Mouse (Mus musculus): ENCODE measurements around the gene Vkorc1l1. TPM values are rescaled to one million over a fixed set of nuclear protein-coding genes. Genes with fewer than 3 reads are reported as not detected.
A peak's percentile ranks its signal among the peaks of the same experiment; 100 is the strongest.
"Not testable (repeated sequence)": the region's sequence is repeated elsewhere in the genome, so short reads cannot be mapped to it uniquely, and the experiment has no call there.

Gene Vkorc1l1
- 10 to 100 TPM in 16 of 26 experiments, 1 to 10 TPM in 10; 4.7 to 20.3 (median 10.9) TPM for total RNA-seq (2018; cell fraction: chromatin; rRNA removed)
- total RNA-seq (2018; cell fraction: cytosol; rRNA removed): 10 to 100 TPM in 25 of 26 experiments, 1 to 10 TPM in 1; 8.8 to 21.0 (median 13.5) TPM
- total RNA-seq (2018; cell fraction: nucleus; rRNA removed): 10 to 100 TPM in 23 of 26 experiments, 1 to 10 TPM in 3; 7.2 to 31.5 (median 13.5) TPM
- 13.1 to 24.0 TPM (median 20.1 TPM) in 3 replicates for polyA plus RNA-seq (2018)

DNA sequence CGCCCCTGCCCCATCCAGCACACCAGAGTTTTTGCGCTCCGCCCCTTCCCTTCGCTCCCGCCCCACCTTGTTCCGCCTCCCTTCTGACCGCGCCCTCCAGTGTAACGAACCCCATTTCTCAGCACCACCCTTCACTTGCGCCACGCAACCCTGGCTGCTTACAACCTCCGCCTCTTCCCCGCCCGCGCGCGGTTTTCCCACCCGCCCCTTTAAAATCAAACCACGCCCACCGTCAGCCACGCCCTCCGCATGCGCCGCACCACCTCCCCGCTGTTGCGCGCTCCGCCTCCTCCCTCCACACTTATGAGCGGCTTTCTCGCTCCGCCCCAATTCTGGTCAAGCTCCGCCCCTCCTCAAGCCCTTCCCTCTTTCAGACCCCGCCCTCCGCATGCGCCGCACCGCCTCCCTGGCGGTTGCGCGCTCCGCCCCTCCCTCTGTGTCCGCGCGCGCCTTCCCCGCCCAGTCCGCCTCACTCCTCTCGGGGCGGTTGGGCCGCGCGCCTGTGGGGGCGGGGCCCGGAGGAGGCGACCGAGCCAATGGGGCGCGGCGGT, at the start of gene Vkorc1l1:
Gene Vkorc1l1, plus strand, starts transcription at position 476 of the 551 bp plus-strand sequence.
- Histone ChIP-seq H3K79me2 (ENCODE audit: inconsistent target) (peaks cover 40% of the 10 kb centered on the region), H3K4me3 (ENCODE audit: inconsistent target) (peak within 1 kb of the TSS; percentile 75), H3K27ac (peak within 1 kb of the TSS; percentile 89), H3K36me3 (ENCODE audit: inconsistent target) (no peaks in the 10 kb centered on the region)
- 2% methylated on average over 45 of the region's 59 CpGs for WGBS (ENCODE audit: missing documents)

- no peaks in the 10 kb centered on the region for H3K79me2 ChIP-seq (ENCODE audit: inconsistent target)
- 2% methylated on average over 44 of the region's 44 CpGs for WGBS (ENCODE audit: missing documents)
- H3K27ac ChIP-seq: no peak within 1 kb of the TSS
Measured at GRCm38 (mm10) chr5:129895198-129896088, 46.3 kb upstream of the Vkorc1l1 start, which contains the start of gene Zbed5. TSS of gene Zbed5 (plus strand) at chr5:129895723.

DNA sequence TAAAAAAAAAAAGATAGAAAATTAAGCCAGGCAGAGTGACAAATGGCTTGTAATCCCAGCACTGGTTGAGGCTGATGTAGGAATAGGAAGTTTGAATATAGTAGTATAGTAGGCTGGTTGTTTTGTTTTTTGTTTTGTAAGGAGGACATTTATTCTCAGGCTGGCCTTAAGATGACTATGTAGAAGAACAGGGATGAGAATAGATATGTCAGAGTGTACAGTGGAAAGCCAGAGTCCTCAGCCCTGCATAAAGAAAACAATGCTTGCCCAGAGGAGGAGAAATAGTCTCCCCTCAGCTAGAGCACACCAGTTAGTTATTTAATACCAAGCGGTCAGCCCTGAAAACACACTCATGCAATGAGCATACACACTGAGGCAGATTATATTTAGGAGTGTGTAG, 43.3 kb upstream of the Vkorc1l1 start, which contains the start of gene Phkg1:
Gene Phkg1, minus strand, starts transcription at position 101 of the 400 bp plus-strand sequence.
- no peak within 1 kb of the TSS for H3K27ac ChIP-seq
- WGBS (ENCODE audit: missing documents): 89% methylated on average over 1 of the region's 1 CpGs

More at GRCm38 (mm10) chr5:129895198-129896088, 46.3 kb upstream of the Vkorc1l1 start, which contains the start of gene Zbed5:
- H3K4me3 ChIP-seq (ENCODE audit: inconsistent target): peak within 1 kb of the TSS; percentile 58
- no peaks in the 10 kb centered on the region for H3K36me3 ChIP-seq (ENCODE audit: inconsistent target)

DNA sequence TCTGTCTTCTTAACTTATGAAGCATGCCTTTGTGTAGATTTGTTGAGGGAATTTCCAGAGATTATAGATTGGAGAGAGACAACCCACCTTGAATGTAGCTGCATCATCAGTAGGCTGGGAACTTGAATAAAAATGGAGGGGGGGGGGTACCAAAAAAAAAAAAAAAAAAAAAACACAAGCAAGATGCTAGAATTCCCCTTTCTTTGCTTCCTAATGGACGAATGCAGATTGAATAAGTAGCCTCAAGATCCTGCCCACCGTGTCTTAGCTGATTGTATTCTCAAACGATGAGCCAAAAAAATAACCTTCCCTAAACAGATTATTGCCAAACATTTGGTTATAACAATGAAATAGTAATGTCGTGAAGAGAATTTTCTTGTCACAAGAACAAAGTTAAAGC, 34.0 kb upstream of the Vkorc1l1 start:
- no peaks in the 10 kb centered on the region for H3K79me2 ChIP-seq (ENCODE audit: inconsistent target)

More for the DNA sequence above, 43.3 kb upstream of the Vkorc1l1 start, which contains the start of gene Phkg1:
- no peaks in the 10 kb centered on the region for H3K79me2 ChIP-seq (ENCODE audit: inconsistent target)
- no peak within 1 kb of the TSS for H3K4me3 ChIP-seq (ENCODE audit: inconsistent target)
- no peaks in the 10 kb centered on the region for H3K36me3 ChIP-seq (ENCODE audit: inconsistent target)

DNA sequence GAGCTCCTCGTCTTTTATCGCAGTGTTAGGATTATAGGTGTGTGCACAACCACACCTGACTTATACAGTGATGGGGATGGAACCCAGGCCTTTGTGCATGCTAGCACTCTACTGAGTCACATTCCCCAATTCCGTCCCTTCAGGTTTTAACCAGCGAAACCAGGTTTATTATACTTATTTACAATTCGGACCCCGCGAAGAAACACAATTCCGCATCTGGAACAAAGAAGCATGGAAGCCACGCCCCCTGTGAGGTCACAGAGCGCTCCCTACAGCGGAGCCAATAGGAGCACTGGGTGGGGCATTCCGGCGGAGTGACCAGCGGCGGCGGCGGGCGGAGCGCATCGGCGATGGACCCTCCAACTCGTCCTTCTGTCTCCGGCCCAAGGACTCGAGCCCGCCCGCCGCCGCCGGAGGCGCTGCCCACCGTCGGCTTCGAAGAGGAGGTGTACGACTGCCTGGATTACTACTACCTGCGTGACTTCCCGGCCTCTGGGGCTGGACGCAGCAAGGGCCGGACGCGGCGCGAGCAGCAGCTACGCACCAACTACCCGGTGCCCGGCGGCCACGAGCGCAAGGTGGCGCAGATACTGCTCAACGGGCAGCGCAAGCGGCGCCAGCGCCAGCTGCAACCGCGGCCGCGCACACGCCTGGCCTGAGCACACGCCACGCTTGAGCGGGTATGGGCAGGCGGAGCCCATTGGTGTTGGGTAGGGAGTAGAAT, 33.4 kb upstream of the Vkorc1l1 start, which contains the start of gene Nupr1l:
Gene Nupr1l, plus strand, starts transcription at position 299 of the 724 bp plus-strand sequence.
- 1% methylated on average over 63 of the region's 63 CpGs for WGBS (ENCODE audit: missing documents)
- no peaks in the 10 kb centered on the region for H3K36me3 ChIP-seq (ENCODE audit: inconsistent target)
- H3K27ac ChIP-seq: no peak within 1 kb of the TSS
- peak within 1 kb of the TSS; percentile 33 for H3K4me3 ChIP-seq (ENCODE audit: inconsistent target)
- no peaks in the 10 kb centered on the region for H3K79me2 ChIP-seq (ENCODE audit: inconsistent target)

More for the DNA sequence above, 34.0 kb upstream of the Vkorc1l1 start:
- whole genome bisulfite sequencing (ENCODE audit: missing documents): 5% methylated on average over 4 of the region's 4 CpGs
- Histone ChIP-seq H3K4me3 (ENCODE audit: inconsistent target) (peak overlapping the region; percentile 33), H3K36me3 (ENCODE audit: inconsistent target) (no peaks in the 10 kb centered on the region), H3K27ac (no peak overlapping the region)

DNA sequence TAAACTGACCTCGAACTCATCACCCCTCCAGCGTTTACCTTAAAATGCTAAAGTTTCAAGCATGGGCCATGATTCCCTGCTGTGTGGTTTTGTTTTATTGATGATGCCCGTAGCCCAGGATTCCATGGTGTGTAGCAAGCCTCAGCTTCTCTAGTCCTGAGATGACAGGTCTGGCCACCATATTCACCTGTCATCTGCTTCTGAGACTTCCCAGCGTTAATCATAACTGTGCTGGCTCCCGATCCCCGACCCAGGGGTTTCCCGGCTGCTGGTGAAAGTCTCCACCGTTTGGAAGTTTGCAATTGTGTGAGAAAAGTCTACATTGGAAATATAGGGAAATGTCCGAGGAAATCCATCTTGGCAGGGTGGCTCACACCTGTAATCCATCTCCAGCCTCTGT, 32.6 kb upstream of the Vkorc1l1 start:
- Histone ChIP-seq H3K27ac (no peak overlapping the region), H3K4me3 (ENCODE audit: inconsistent target) (peak overlapping the region; percentile 26), H3K79me2 (ENCODE audit: inconsistent target) (no peaks in the 10 kb centered on the region), H3K36me3 (ENCODE audit: inconsistent target) (no peaks in the 10 kb centered on the region)
- 67% methylated on average over 9 of the region's 9 CpGs for WGBS (ENCODE audit: missing documents)

GRCm38 (mm10) chr5:129909591-129909990, 32.2 kb upstream of the Vkorc1l1 start:
- H3K27ac ChIP-seq: no peak overlapping the region
- H3K4me3 ChIP-seq (ENCODE audit: inconsistent target): no peak overlapping the region
- no peaks in the 10 kb centered on the region for H3K36me3 ChIP-seq (ENCODE audit: inconsistent target)
- no peaks in the 10 kb centered on the region for H3K79me2 ChIP-seq (ENCODE audit: inconsistent target)
- 72% methylated on average over 7 of the region's 7 CpGs for WGBS (ENCODE audit: missing documents)

DNA sequence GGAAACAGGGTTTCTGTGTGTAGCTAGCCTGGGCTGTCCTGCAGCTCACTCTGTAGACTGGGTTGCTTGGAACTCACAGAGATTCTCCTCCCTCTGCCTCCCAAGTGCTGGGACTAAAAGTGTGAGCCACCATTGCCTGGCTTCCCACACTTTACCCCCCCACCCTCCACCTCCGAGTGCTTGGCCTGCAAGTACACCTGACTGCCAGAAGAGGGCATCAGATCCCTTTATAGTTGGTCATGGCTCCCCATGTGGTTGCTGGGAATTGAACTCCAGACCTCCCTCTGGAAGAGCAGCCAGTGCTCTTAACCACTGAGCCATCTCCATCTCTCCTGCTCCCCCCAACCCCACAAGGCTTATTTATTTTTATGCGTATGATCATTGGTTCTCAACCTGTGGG, 27.7 kb upstream of the Vkorc1l1 start:
- Histone ChIP-seq H3K36me3 (ENCODE audit: inconsistent target) (no peaks in the 10 kb centered on the region), H3K79me2 (ENCODE audit: inconsistent target) (no peaks in the 10 kb centered on the region), H3K27ac (no peak overlapping the region), H3K4me3 (ENCODE audit: inconsistent target) (no peak overlapping the region)
- 66% methylated on average over 2 of the region's 2 CpGs for WGBS (ENCODE audit: missing documents)

DNA sequence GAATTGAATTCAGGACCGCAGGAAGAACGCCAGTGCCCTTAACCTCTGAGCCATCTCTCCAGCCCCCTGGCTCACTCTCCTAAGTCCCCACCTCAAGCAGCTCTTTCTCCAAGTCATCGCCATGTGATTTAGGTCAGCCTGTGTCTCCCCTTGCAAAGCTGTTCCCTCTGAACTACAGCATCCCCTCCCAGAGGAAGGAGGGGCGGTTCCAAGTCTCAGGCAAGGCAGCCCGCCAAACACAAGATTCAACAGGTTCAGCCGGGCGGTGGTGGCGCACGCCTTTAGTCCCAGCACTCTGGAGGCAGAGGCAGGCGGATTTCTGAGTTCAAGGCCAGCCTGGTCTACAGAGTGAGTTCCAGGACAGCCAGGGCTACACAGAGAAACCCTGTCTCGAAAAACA, 26.3 kb upstream of the Vkorc1l1 start:
- not testable (repeated sequence) for H3K4me3 ChIP-seq (ENCODE audit: inconsistent target); H3K27ac ChIP-seq; H3K79me2 ChIP-seq (ENCODE audit: inconsistent target); H3K36me3 ChIP-seq (ENCODE audit: inconsistent target)
- WGBS (ENCODE audit: missing documents): 78% methylated on average over 11 of the region's 11 CpGs

GRCm38 (mm10) chr5:129918065-129918651, 23.6 kb upstream of the Vkorc1l1 start:
- H3K4me3 ChIP-seq (ENCODE audit: inconsistent target): no peak overlapping the region
- no peaks in the 10 kb centered on the region for H3K79me2 ChIP-seq (ENCODE audit: inconsistent target)
- no peaks in the 10 kb centered on the region for H3K36me3 ChIP-seq (ENCODE audit: inconsistent target)
- no peak overlapping the region for H3K27ac ChIP-seq
- WGBS (ENCODE audit: missing documents): 95% methylated on average over 24 of the region's 24 CpGs

DNA sequence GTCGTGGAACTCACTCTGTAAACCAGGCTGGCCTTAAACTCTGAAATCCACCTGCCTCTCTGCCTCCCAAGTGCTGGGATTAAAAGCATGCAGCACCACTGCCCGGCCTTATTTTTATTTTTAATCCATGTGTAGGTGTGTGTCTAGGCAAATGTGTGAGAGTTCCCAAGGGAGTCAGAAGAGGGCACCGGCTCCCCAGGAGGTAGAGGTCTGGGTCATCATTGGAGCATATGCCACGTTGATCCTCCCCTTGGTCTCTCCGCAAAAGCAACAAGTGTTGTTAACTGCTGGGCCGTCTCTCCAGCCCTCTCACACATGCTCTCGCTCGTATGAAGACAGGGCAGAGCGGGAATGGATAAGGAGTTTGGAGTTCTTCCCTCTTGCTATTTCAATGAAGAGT, 23.0 kb upstream of the Vkorc1l1 start:
- Histone ChIP-seq H3K79me2 (ENCODE audit: inconsistent target) (no peaks in the 10 kb centered on the region), H3K36me3 (ENCODE audit: inconsistent target) (no peaks in the 10 kb centered on the region), H3K4me3 (ENCODE audit: inconsistent target) (no peak overlapping the region), H3K27ac (no peak overlapping the region)
- WGBS (ENCODE audit: missing documents): 86% methylated on average over 9 of the region's 9 CpGs

DNA sequence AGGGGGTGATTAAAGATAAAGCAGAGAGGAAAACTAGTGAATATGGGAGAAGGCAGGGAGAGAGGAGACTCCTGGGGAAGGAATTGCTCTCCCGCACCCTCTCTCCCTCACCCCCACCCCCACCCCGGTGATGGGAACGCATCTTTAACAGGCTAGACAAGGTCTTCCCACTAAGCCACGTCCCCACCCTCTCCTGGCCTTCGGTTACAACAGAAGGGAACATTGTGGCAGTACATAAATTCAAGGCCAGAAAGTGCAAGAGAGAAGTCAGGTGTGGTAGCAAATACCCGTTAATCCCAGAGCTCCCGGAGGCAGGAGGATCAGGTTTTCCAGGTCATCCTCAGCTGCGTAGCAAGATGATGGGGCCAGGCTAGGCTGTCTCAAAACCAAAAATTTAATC, 22.4 kb upstream of the Vkorc1l1 start:
- WGBS (ENCODE audit: missing documents): 87% methylated on average over 8 of the region's 8 CpGs
- H3K79me2 ChIP-seq (ENCODE audit: inconsistent target): no peaks in the 10 kb centered on the region

GRCm38 (mm10) chr5:129921972-129922371, 19.8 kb upstream of the Vkorc1l1 start:
- Histone ChIP-seq H3K27ac (no peak overlapping the region), H3K4me3 (ENCODE audit: inconsistent target) (no peak overlapping the region), H3K36me3 (ENCODE audit: inconsistent target) (no peaks in the 10 kb centered on the region), H3K79me2 (ENCODE audit: inconsistent target) (no peaks in the 10 kb centered on the region)
- 89% methylated on average over 4 of the region's 4 CpGs for WGBS (ENCODE audit: missing documents)

More for the DNA sequence above, 22.4 kb upstream of the Vkorc1l1 start:
- Histone ChIP-seq H3K4me3 (ENCODE audit: inconsistent target) (no peak overlapping the region), H3K36me3 (ENCODE audit: inconsistent target) (no peaks in the 10 kb centered on the region), H3K27ac (no peak overlapping the region)

Data from macrophage (primary cell).